Mouse (Mus musculus): ENCODE results near the gene Gm6509. TPM values are rescaled to one million over a fixed set of nuclear protein-coding genes. Genes with fewer than 3 reads are reported as not detected.

Gene Gm6509
- not detected for total RNA-seq (2023)

GRCm38 (mm10) chr5:94623679-94624078, at the start of gene Gm6509:
Gm6509 (plus strand) TSS chr5:94623979.

GRCm38 (mm10) chr5:94616242-94616641, 7.5 kb upstream of the Gm6509 start, which contains the start of gene Gm3147:
Gm3147 (minus strand) TSS chr5:94616342.

GRCm38 (mm10) chr5:94648082-94648481, 24.3 kb downstream of the Gm6509 start, which contains the start of gene Gm6205:
Gm6205 (plus strand) TSS chr5:94648382.

Other genes starting within 250 kb of the Gm6509 start
- not detected for gene Gm7682, start 178.2 kb upstream of the Gm6509 start, total RNA-seq (2023)
- not detected for gene Gm3139, start 97.7 kb upstream of the Gm6509 start, total RNA-seq (2023)
- gene Gm3147, start 7.6 kb upstream of the Gm6509 start, total RNA-seq (2023): not detected
- gene Gm6205, start 24.4 kb downstream of the Gm6509 start, total RNA-seq (2023): not detected
- gene Gm3183, start 241.5 kb downstream of the Gm6509 start, total RNA-seq (2023): not detected

All from T-cell, adult 66 days (primary cell).